Mouse (Mus musculus) lung, postnatal 0 days (tissue): ENCODE measurements around the gene Lcor.

ENCODE experiments used
- CTCF ChIP-seq: IDR thresholded peaks from 2 replicates; pipeline ENCODE4 v1.5.1; 2016; ENCODE audit warnings: antibody characterized with exemption, mild to moderate bottlenecking
- EP300 ChIP-seq: IDR thresholded peaks from 2 replicates; pipeline ENCODE4 v1.6.1; 2016; ENCODE audit warnings: antibody characterized with exemption, mild to moderate bottlenecking, control low read depth

- TF ChIP-seq CTCF (no peak), EP300 (no peak)
These were observed 37.9 kb upstream of the Lcor start for GRCm38 (mm10) chr19:41444491-41444890.
